Mouse (Mus musculus): Measurements from ENCODE around the gene Ssx2ip.

GRCm38 (mm10) chr3:146386800-146387199, 17.6 kb upstream of the Ssx2ip start:
- TF ChIP-seq CTCF (IDR thresholded peaks at IDR 0.05; ENCODE audit: insufficient read depth, low read depth, low read length) (no peak), POLR2A (IDR thresholded peaks at IDR 0.05; ENCODE audit: insufficient read depth, low read depth, low read length) (no peak)
